Mouse (Mus musculus): ENCODE data around the gene Prrx2. TPM values are rescaled to one million over a fixed set of nuclear protein-coding genes. Genes with fewer than 3 reads are reported as not detected.

Prrx2 gene
- polyA plus RNA-seq, 1 experiment: 2.5 TPM

- Histone ChIP-seq H3K27me3 (ENCODE audit: control insufficient read depth, insufficient read depth, low read length) (no peaks in the 10 kb centered on the region), H3K27ac (ENCODE audit: control insufficient read depth, insufficient read depth, low read length) (no peak overlapping the region), H3K4me3 (ENCODE audit: control insufficient read depth, insufficient read depth, low read length) (no peak overlapping the region), H3K4me1 (replicated peaks; ENCODE audit: control insufficient read depth, insufficient read depth, low read length) (peaks cover 15% of the 10 kb centered on the region), H3K36me3 (ENCODE audit: control insufficient read depth, insufficient read depth, low read length) (peaks cover under 1% of the 10 kb centered on the region)
- TF ChIP-seq POLR2A (IDR thresholded peaks at IDR 0.05; ENCODE audit: control insufficient read depth, extremely low read depth, insufficient read depth, low read length, poor library complexity) (no peak), CTCF (IDR thresholded peaks at IDR 0.05; ENCODE audit: borderline replicate concordance, control insufficient read depth, extremely low read depth, insufficient read depth, low read length, poor library complexity) (peak; percentile 54; the same call in 1 of the 2 replicates)
- WGBS: 33% methylated on average over 5 of the region's 5 CpGs
- peak; percentile 63 for DNase-seq
Observed at GRCm38 (mm10) chr2:30829315-30829714, 5.5 kb upstream of the Prrx2 start.

GRCm38 (mm10) chr2:30830283-30830795 is 4.4 kb upstream of the Prrx2 start, which contains the start of gene Asb6:
Gene Asb6 (minus strand): TSS chr2:30830333.
- 77% methylated on average over 4 of the region's 4 CpGs for WGBS
- no peak for DNase-seq
- no peak within 1 kb of the TSS for H3K27ac ChIP-seq (ENCODE audit: control insufficient read depth, insufficient read depth, low read length)
- H3K4me3 ChIP-seq (ENCODE audit: control insufficient read depth, insufficient read depth, low read length): no peak within 1 kb of the TSS
- peaks cover 15% of the 10 kb centered on the region for H3K4me1 ChIP-seq (replicated peaks; ENCODE audit: control insufficient read depth, insufficient read depth, low read length)
- no peaks in the 10 kb centered on the region for H3K27me3 ChIP-seq (ENCODE audit: control insufficient read depth, insufficient read depth, low read length)
- TF ChIP-seq POLR2A (IDR thresholded peaks at IDR 0.05; ENCODE audit: control insufficient read depth, extremely low read depth, insufficient read depth, low read length, poor library complexity) (no peak), CTCF (IDR thresholded peaks at IDR 0.05; ENCODE audit: borderline replicate concordance, control insufficient read depth, extremely low read depth, insufficient read depth, low read length, poor library complexity) (no peak)
- H3K36me3 ChIP-seq (ENCODE audit: control insufficient read depth, insufficient read depth, low read length): no peaks in the 10 kb centered on the region

DNA sequence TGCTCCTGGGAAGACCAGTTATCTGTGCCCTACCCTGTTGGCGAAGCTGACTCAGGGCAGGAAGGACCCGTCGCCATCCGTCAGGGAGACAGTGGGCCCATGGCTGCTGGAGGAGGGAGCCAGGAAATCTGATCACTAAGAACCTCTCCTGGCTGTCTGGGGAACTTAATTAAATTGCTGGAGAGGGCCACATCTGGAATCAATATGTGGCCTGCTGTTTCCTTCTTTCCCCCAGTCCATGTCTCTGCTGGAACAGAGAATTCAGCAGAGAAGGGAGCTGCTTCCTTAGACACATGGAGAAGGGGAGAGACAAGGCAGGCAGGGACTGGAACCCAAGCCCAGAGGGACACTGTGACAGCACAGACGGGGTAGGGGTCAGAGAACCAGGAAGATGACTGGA is 1.1 kb upstream of the Prrx2 start:
- WGBS: 85% methylated on average over 5 of the region's 5 CpGs
- no peak for DNase-seq
- Histone ChIP-seq H3K4me1 (replicated peaks; ENCODE audit: control insufficient read depth, insufficient read depth, low read length) (no peaks in the 10 kb centered on the region), H3K27me3 (ENCODE audit: control insufficient read depth, insufficient read depth, low read length) (no peaks in the 10 kb centered on the region), H3K4me3 (ENCODE audit: control insufficient read depth, insufficient read depth, low read length) (no peak overlapping the region), H3K27ac (ENCODE audit: control insufficient read depth, insufficient read depth, low read length) (no peak overlapping the region), H3K36me3 (ENCODE audit: control insufficient read depth, insufficient read depth, low read length) (no peaks in the 10 kb centered on the region)
- no peak for TF ChIP-seq POLR2A (IDR thresholded peaks at IDR 0.05; ENCODE audit: control insufficient read depth, extremely low read depth, insufficient read depth, low read length, poor library complexity)
- no peak for TF ChIP-seq CTCF (IDR thresholded peaks at IDR 0.05; ENCODE audit: borderline replicate concordance, control insufficient read depth, extremely low read depth, insufficient read depth, low read length, poor library complexity)

GRCm38 (mm10) chr2:30836238-30836990 is 1.6 kb downstream of the Prrx2 start:
- TF ChIP-seq CTCF (IDR thresholded peaks at IDR 0.05; ENCODE audit: borderline replicate concordance, control insufficient read depth, extremely low read depth, insufficient read depth, low read length, poor library complexity) (no peak), POLR2A (IDR thresholded peaks at IDR 0.05; ENCODE audit: control insufficient read depth, extremely low read depth, insufficient read depth, low read length, poor library complexity) (no peak)
- Histone ChIP-seq H3K27ac (ENCODE audit: control insufficient read depth, insufficient read depth, low read length) (no peak overlapping the region), H3K27me3 (ENCODE audit: control insufficient read depth, insufficient read depth, low read length) (no peaks in the 10 kb centered on the region), H3K4me3 (ENCODE audit: control insufficient read depth, insufficient read depth, low read length) (no peak overlapping the region), H3K36me3 (ENCODE audit: control insufficient read depth, insufficient read depth, low read length) (no peaks in the 10 kb centered on the region), H3K4me1 (replicated peaks; ENCODE audit: control insufficient read depth, insufficient read depth, low read length) (no peaks in the 10 kb centered on the region)
- no peak for DNase-seq
- WGBS: 50% methylated on average over 21 of the region's 21 CpGs

- Histone ChIP-seq H3K4me1 (replicated peaks; ENCODE audit: control insufficient read depth, insufficient read depth, low read length) (no peaks in the 10 kb centered on the region), H3K4me3 (ENCODE audit: control insufficient read depth, insufficient read depth, low read length) (no peak overlapping the region), H3K36me3 (ENCODE audit: control insufficient read depth, insufficient read depth, low read length) (no peaks in the 10 kb centered on the region), H3K27me3 (ENCODE audit: control insufficient read depth, insufficient read depth, low read length) (peaks cover 14% of the 10 kb centered on the region; the same call in 1 of the 2 replicates), H3K27ac (ENCODE audit: control insufficient read depth, insufficient read depth, low read length) (no peak overlapping the region)
- DNase-seq: no peak
- WGBS: 58% methylated on average over 10 of the region's 10 CpGs
- TF ChIP-seq CTCF (IDR thresholded peaks at IDR 0.05; ENCODE audit: borderline replicate concordance, control insufficient read depth, extremely low read depth, insufficient read depth, low read length, poor library complexity) (no peak), POLR2A (IDR thresholded peaks at IDR 0.05; ENCODE audit: control insufficient read depth, extremely low read depth, insufficient read depth, low read length, poor library complexity) (no peak)
Observed at GRCm38 (mm10) chr2:30842615-30843014, 7.8 kb downstream of the Prrx2 start.

GRCm38 (mm10) chr2:30845152-30846070 is 10.6 kb downstream of the Prrx2 start:
- WGBS: 5% methylated on average over 80 of the region's 80 CpGs
- Histone ChIP-seq H3K27ac (ENCODE audit: control insufficient read depth, insufficient read depth, low read length) (no peak overlapping the region), H3K4me1 (replicated peaks; ENCODE audit: control insufficient read depth, insufficient read depth, low read length) (no peaks in the 10 kb centered on the region), H3K4me3 (ENCODE audit: control insufficient read depth, insufficient read depth, low read length) (no peak overlapping the region), H3K36me3 (ENCODE audit: control insufficient read depth, insufficient read depth, low read length) (no peaks in the 10 kb centered on the region), H3K27me3 (ENCODE audit: control insufficient read depth, insufficient read depth, low read length) (peaks cover 14% of the 10 kb centered on the region; the same call in 1 of the 2 replicates)
- DNase-seq: no peak
- TF ChIP-seq CTCF (IDR thresholded peaks at IDR 0.05; ENCODE audit: borderline replicate concordance, control insufficient read depth, extremely low read depth, insufficient read depth, low read length, poor library complexity) (no peak), POLR2A (IDR thresholded peaks at IDR 0.05; ENCODE audit: control insufficient read depth, extremely low read depth, insufficient read depth, low read length, poor library complexity) (no peak)

Data from thymus, adult 2 months (tissue).